Mouse (Mus musculus) neutrophil, adult 59 days (primary cell): Measurements from ENCODE around the gene Itga6. TPM values are rescaled to one million over a fixed set of nuclear protein-coding genes. Genes with fewer than 3 reads are reported as not detected.

Experiments used
- total RNA-seq, 2 experiments: library from RNA; stranded (reverse); gene quantifications; 1 replicate in 1 of 2; 2 replicates in 1 of 2; pipeline ENCODE4 v1.2.4; 2023

The Itga6 gene
- 10 to 100 TPM; 22.1 to 27.7 TPM for total RNA-seq

DNA sequence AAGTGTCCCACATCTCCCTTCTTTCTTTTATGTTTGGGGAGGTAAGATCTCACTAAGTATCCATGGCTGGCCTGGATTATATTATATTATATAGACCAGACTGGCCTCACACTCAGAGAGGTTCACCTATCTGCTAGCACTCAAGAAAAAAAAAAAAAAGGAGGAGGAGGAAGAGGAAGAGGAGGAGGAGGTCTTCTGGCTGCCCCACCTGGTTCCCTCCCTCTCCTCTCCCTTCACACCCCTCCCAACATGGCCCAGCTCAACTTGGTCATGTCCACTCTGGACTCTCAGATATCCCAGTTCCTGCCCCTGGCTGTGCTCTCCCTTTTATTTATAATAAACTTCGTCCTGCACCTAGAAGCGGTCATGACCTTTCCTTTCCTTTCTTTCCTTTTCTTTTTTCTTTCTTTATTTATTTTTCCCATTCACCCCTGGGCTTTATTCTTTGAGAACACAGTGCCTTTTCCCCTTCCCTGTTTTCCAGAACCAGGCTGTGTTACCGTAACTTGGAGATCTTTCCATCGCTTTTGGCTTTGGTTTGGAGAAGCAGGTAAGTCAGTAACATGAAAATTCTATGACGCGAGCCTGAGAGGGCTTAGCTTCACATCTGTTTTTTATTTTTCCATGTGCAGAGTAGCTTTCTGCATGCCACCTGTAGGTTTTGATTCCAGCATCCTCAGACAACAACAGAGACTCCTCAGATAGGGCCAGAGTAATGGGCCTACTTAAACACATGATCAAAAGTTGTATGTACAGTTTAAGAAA lies at the start of gene Itga6:
Gene Itga6, plus strand, starts transcription at position 7 of the 765 bp plus-strand sequence.

GRCm38 (mm10) chr2:71872801-71873443 lies 127.5 kb downstream of the Itga6 start, which contains the start of gene Pdk1:
Gene Pdk1 (plus strand): TSS chr2:71873224.

Other genes with a start within 250 kb of the Itga6 start
- gene Dlx1, start 217.5 kb upstream of the Itga6 start, total RNA-seq: not detected
- not detected for gene Dlx2, start 198.9 kb upstream of the Itga6 start, total RNA-seq
- 1 to 10 TPM; 4.6 to 7.1 TPM for gene Pdk1, start 127.6 kb downstream of the Itga6 start, total RNA-seq
- 1 to 10 TPM; 1.1 to 1.6 TPM for gene Rapgef4, start 235.6 kb downstream of the Itga6 start, total RNA-seq